Mouse (Mus musculus): ENCODE measurements around the gene Comt. TPM values are rescaled to one million over a fixed set of nuclear protein-coding genes. Genes with fewer than 3 reads are reported as not detected.

Gene Comt
- polyA plus RNA-seq, 1 experiment from 2014 or later: 98.1 TPM

DNA sequence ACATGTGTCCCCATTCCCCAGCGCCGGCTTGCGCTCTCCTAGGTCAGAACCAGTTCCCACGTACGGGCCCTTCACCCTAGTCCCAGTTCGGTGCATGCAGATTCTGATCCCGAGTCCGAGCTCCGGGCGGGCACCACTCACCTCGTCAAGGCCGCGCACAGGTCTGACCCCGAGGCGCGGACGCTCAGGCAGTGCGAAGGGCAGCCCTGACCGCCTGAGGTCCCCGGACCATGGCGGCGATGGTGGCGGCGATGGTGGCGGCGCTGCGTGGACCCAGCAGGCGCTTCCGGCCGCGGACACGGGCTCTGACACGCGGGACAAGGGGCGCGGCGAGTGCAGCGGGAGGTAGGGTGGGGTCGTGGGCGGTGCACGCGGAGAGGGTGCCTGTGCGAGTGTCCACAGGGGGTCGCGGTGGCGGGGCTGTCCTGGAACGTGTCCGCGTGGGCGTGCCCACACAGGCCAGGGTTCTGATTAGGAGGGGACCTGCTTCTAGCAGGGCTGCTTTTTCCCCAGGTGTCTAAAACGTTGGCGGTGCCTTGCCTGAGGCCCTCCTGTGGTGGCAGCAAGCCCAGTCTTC lies 349 bp downstream of the Comt start, which contains the start of gene Txnrd2:
Gene Txnrd2 (plus strand): TSS at position 170 of the 577 bp plus-strand sequence.
- under 1% methylated on average over 49 of the region's 52 CpGs for WGBS
- peak within 1 kb of the TSS; percentile 94 for H3K9ac ChIP-seq (replicated peaks; ENCODE audit: low read depth, low read length)
- H3K9me3 ChIP-seq (ENCODE audit: control insufficient read depth, low read length): no peaks in the 10 kb centered on the region
- H3K4me3 ChIP-seq (replicated peaks; ENCODE audit: low read length): peak within 1 kb of the TSS; percentile 85
- peak within 1 kb of the TSS; percentile 52 for H3K27ac ChIP-seq (ENCODE audit: low read length)
- peak within 1 kb of the TSS; percentile 73 for H3K4me2 ChIP-seq (ENCODE audit: low read length)
- H3K36me3 ChIP-seq (ENCODE audit: control insufficient read depth, insufficient read depth): no peaks in the 10 kb centered on the region
- H3K27me3 ChIP-seq (replicated peaks; ENCODE audit: control insufficient read depth, insufficient read depth, low read length): no peaks in the 10 kb centered on the region
- ATAC-seq: peak; percentile 76
- peaks cover 25% of the 10 kb centered on the region for H3K4me1 ChIP-seq (replicated peaks; ENCODE audit: control insufficient read depth, insufficient read depth, low read length)

DNA sequence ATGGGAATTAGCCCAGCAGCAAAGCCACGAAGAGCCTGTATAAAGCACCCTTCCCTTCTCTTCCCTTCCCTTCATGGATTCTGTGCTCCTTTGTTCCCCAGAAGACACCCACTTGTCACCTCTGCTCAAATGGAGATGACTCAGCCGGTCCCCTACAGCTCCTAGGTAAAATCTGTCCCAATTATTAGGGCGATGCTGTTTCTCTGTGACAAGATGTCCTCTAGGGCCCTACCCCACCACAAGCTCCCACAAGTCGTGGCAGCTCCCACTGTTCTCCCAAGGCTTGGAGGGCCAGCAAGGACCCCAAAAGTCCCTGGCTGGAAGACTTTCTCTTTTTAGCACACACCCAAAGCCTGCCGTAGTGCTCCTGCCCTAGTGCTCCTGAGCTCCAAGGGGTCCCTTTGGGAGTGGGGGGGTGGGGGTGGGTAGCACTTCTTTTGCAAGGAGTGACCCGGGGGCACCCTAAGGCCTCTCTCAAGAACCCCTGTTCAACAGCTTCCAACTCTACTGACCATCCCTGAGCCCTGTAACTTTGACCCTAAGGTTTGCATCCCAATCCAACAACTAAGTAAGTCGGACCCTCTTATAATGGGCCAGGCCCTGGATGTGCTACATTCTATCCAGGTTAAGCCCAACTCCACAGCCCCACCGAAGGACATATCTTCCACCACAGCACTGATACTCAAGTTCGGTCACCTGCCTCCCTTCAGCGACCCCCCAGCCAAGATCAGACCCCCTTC lies 1.0 kb downstream of the Comt start:
- H3K27ac ChIP-seq (ENCODE audit: low read length): peak overlapping the region; percentile 52
- H3K27me3 ChIP-seq (replicated peaks; ENCODE audit: control insufficient read depth, insufficient read depth, low read length): no peaks in the 10 kb centered on the region
- peak overlapping the region; percentile 94 for H3K9ac ChIP-seq (replicated peaks; ENCODE audit: low read depth, low read length)
- H3K4me3 ChIP-seq (replicated peaks; ENCODE audit: low read length): peak overlapping the region; percentile 85
- H3K4me1 ChIP-seq (replicated peaks; ENCODE audit: control insufficient read depth, insufficient read depth, low read length): peaks cover 25% of the 10 kb centered on the region
- WGBS: 31% methylated on average over 10 of the region's 10 CpGs
- no peaks in the 10 kb centered on the region for H3K9me3 ChIP-seq (ENCODE audit: control insufficient read depth, low read length)
- peak overlapping the region; percentile 73 for H3K4me2 ChIP-seq (ENCODE audit: low read length)
- H3K36me3 ChIP-seq (ENCODE audit: control insufficient read depth, insufficient read depth): no peaks in the 10 kb centered on the region
- peak; percentile 26 for ATAC-seq

DNA sequence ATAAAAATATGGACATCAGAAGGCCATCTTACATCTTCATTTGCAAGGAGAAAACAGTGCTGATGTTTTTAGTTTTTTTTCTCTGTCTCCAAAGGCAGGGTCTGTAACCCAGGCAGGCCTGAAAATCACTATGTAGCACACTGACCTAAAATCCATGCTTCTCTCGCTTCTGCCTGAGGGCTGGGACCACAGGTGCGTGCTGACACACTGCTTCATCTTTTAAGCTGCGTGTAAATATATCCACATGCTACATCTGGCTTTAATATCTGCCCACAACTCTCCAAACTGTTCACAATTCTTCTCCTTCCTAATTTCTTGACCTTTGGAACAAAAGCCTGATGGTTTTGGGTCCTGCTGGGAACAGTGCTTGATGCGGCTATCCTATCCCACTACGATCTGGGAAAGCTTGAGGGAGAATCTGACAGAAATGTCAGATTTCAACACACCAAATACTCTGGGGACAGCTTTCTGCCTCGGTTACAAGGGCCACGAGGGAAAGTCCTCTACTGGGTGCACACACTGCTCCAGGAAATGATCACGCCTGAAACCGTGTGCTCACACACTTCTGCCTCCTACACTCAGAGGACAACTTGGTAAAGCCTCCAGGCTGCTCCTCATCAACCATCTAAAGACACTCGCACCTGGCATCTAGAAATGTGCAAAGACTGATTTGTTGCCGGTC lies 2.1 kb downstream of the Comt start:
- H3K4me1 ChIP-seq (replicated peaks; ENCODE audit: control insufficient read depth, insufficient read depth, low read length): peaks cover 25% of the 10 kb centered on the region
- no peak overlapping the region for H3K9ac ChIP-seq (replicated peaks; ENCODE audit: low read depth, low read length)
- 0 out of 2 replicates have a peak overlapping the region, but pooled peaks have one; percentile 18 for H3K4me2 ChIP-seq (ENCODE audit: low read length)
- H3K27me3 ChIP-seq (replicated peaks; ENCODE audit: control insufficient read depth, insufficient read depth, low read length): no peaks in the 10 kb centered on the region
- no peaks in the 10 kb centered on the region for H3K9me3 ChIP-seq (ENCODE audit: control insufficient read depth, low read length)
- no peak overlapping the region for H3K4me3 ChIP-seq (replicated peaks; ENCODE audit: low read length)
- H3K36me3 ChIP-seq (ENCODE audit: control insufficient read depth, insufficient read depth): no peaks in the 10 kb centered on the region
- WGBS: 88% methylated on average over 11 of the region's 11 CpGs
- ATAC-seq: no peak
- H3K27ac ChIP-seq (ENCODE audit: low read length): no peak overlapping the region

DNA sequence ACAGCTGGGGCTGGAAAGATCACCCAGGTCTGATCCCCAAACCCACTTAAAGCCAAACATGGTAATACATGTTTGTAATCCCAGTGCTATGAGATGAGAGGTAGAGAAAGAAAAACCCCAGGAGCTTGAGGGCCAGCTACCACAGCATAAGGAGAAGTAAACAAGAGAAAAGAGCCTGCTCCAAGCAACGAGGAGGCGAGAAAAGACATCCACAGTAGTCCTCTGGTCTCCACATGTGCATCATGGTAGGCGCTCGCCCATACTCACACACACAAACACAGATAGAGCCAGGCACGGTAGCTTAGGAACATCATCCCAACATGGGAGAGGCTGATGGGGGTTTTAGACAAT lies 2.8 kb downstream of the Comt start:
- no peaks in the 10 kb centered on the region for H3K9me3 ChIP-seq (ENCODE audit: control insufficient read depth, low read length)
- no peak overlapping the region for H3K27ac ChIP-seq (ENCODE audit: low read length)
- H3K27me3 ChIP-seq (replicated peaks; ENCODE audit: control insufficient read depth, insufficient read depth, low read length): no peaks in the 10 kb centered on the region
- WGBS: 94% methylated on average over 5 of the region's 5 CpGs
- H3K4me3 ChIP-seq (replicated peaks; ENCODE audit: low read length): no peak overlapping the region
- H3K4me2 ChIP-seq (ENCODE audit: low read length): no peak overlapping the region
- no peaks in the 10 kb centered on the region for H3K36me3 ChIP-seq (ENCODE audit: control insufficient read depth, insufficient read depth)
- peaks cover 25% of the 10 kb centered on the region for H3K4me1 ChIP-seq (replicated peaks; ENCODE audit: control insufficient read depth, insufficient read depth, low read length)
- ATAC-seq: no peak
- H3K9ac ChIP-seq (replicated peaks; ENCODE audit: low read depth, low read length): no peak overlapping the region

DNA sequence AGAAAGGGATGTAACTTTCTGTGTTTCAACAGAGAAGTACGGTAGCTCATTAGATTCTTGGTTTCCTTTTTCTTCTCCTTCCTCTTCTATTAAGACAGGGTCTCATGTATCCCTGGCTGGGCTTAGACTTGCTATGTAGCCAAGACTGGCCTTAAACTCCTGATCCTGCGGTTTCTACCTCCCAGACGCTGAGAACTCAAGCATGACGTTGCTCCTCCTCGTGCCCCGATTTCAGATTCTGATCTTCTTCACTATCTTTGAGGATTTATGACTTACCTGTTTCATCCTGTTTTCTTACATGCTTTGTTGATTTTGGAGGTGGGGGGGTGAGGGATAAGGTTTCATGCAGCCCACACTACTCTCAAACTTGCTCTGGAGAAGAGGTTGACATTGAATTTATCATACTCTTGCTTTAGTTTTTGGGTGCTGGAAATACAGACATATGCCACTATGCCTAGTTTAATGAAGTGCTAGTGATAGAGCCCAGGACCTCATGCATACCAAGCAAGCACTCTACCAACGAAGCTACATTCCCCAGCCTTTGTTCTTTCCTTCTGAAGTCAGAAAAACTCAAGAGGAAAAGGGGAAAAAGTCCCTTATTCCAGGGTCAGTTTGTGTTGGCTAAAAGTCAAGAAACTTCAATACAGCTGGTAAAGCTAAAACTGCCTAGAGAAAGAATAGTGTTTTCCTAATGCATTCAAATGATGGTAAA lies 3.3 kb downstream of the Comt start:
- Histone ChIP-seq H3K27ac (ENCODE audit: low read length) (no peak overlapping the region), H3K4me3 (replicated peaks; ENCODE audit: low read length) (no peak overlapping the region), H3K4me2 (ENCODE audit: low read length) (no peak overlapping the region), H3K27me3 (replicated peaks; ENCODE audit: control insufficient read depth, insufficient read depth, low read length) (no peaks in the 10 kb centered on the region), H3K9me3 (ENCODE audit: control insufficient read depth, low read length) (no peaks in the 10 kb centered on the region), H3K36me3 (ENCODE audit: control insufficient read depth, insufficient read depth) (no peaks in the 10 kb centered on the region), H3K4me1 (replicated peaks; ENCODE audit: control insufficient read depth, insufficient read depth, low read length) (peaks cover 25% of the 10 kb centered on the region), H3K9ac (replicated peaks; ENCODE audit: low read depth, low read length) (no peak overlapping the region)
- no peak for ATAC-seq
- 92% methylated on average over 7 of the region's 7 CpGs for WGBS

DNA sequence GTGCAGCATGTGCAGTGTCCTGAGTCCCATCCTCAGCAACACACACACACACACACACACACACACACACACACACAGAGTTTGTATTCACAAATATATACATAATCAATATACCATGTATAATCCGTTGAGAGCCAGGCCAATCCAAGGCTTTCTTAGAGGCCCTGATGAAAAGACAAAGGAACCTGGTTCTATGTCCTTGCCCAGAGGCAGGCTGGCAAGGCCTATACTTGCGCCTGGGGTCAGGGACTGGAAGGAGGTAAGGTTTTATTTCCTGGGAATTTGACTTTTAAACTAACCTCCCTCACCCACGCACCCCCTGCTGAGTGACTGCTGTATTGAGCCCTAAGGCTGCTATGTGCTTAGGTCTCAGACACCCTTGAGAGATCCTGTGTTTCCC lies 6.1 kb downstream of the Comt start:
- Histone ChIP-seq H3K9me3 (ENCODE audit: control insufficient read depth, low read length) (no peaks in the 10 kb centered on the region), H3K9ac (replicated peaks; ENCODE audit: low read depth, low read length) (no peak overlapping the region), H3K4me1 (replicated peaks; ENCODE audit: control insufficient read depth, insufficient read depth, low read length) (peaks cover 13% of the 10 kb centered on the region), H3K27me3 (replicated peaks; ENCODE audit: control insufficient read depth, insufficient read depth, low read length) (no peaks in the 10 kb centered on the region), H3K27ac (ENCODE audit: low read length) (no peak overlapping the region), H3K4me2 (ENCODE audit: low read length) (no peak overlapping the region), H3K36me3 (ENCODE audit: control insufficient read depth, insufficient read depth) (no peaks in the 10 kb centered on the region), H3K4me3 (replicated peaks; ENCODE audit: low read length) (no peak overlapping the region)
- ATAC-seq: no peak
- WGBS: 69% methylated on average over 3 of the region's 3 CpGs

DNA sequence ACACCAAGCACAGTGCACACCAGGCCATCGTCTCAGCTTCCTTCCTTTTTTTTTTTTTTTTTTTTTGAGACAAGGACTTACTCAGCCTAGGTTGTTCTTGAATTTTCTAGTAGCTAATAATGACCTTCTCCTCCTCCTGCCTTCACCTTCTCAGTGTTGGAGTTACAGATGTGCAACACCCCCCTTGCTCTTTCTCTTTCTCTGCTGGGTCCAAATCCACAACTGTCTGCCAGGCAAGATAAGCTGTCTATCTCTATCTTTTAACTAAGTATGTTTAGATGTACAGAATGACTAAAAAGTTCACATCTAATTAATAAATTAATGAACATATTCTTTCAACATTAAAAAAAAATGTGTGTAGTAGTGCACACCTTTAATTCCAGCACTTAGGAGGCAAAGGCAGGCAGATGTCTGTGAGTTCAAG lies 7.0 kb downstream of the Comt start:
- peaks cover 4% of the 10 kb centered on the region for H3K4me1 ChIP-seq (replicated peaks; ENCODE audit: control insufficient read depth, insufficient read depth, low read length)
- H3K27me3 ChIP-seq (replicated peaks; ENCODE audit: control insufficient read depth, insufficient read depth, low read length): no peaks in the 10 kb centered on the region
- no peak for ATAC-seq
- no peak overlapping the region for H3K4me3 ChIP-seq (replicated peaks; ENCODE audit: low read length)
- WGBS: 92% methylated on average over 1 of the region's 1 CpGs
- H3K36me3 ChIP-seq (ENCODE audit: control insufficient read depth, insufficient read depth): 0 out of 2 replicates have a peak, but pooled peaks cover 2% of the 10 kb centered on the region
- no peak overlapping the region for H3K9ac ChIP-seq (replicated peaks; ENCODE audit: low read depth, low read length)
- no peak overlapping the region for H3K27ac ChIP-seq (ENCODE audit: low read length)
- H3K9me3 ChIP-seq (ENCODE audit: control insufficient read depth, low read length): no peaks in the 10 kb centered on the region
- H3K4me2 ChIP-seq (ENCODE audit: low read length): no peak overlapping the region

DNA sequence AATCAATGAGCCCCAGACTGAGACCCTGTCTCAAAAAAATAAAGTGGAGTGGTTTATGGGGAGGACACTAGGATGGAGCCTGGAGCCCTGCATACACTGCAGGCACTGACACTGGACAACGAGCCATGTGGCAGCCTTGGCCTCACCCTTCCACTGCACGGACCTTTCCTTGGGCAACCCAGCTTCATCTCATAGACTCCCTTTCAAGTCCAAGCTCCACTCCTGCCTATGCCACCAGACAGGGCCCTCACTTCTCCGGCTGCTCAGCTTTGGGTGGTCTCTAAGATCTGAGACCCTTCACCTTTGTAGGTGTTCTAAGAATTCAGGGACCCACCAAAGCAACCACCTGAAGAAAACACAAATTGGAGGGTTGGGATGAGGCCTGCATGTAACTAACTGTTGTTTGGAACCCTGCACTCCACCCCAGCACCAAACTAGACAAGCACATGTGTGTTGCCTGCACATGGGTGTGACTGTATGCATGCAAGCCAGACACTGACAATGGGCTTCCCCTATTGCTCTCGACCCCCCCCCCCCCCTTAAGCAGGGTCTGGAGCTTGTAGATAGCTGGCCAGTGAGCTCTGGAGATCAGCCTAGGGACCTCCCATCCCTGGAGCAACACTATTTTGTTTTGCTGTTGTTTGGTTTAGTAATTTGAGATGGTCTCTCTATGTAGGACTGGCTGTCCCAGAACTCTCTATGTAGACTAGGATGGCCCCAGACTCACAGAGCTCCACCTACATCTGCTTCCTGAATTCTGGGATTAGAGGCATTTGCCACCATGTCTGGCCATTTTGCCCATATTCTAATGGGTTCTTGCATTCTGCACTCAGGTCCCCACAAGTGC lies 7.7 kb downstream of the Comt start:
- 82% methylated on average over 4 of the region's 4 CpGs for WGBS
- no peaks in the 10 kb centered on the region for H3K9me3 ChIP-seq (ENCODE audit: control insufficient read depth, low read length)
- H3K27ac ChIP-seq (ENCODE audit: low read length): no peak overlapping the region
- H3K36me3 ChIP-seq (ENCODE audit: control insufficient read depth, insufficient read depth): 0 out of 2 replicates have a peak, but pooled peaks cover 2% of the 10 kb centered on the region
- H3K9ac ChIP-seq (replicated peaks; ENCODE audit: low read depth, low read length): no peak overlapping the region
- no peak overlapping the region for H3K4me2 ChIP-seq (ENCODE audit: low read length)
- no peaks in the 10 kb centered on the region; the same call in 1 of the 2 replicates for H3K4me1 ChIP-seq (replicated peaks; ENCODE audit: control insufficient read depth, insufficient read depth, low read length)
- no peak overlapping the region for H3K4me3 ChIP-seq (replicated peaks; ENCODE audit: low read length)
- no peaks in the 10 kb centered on the region for H3K27me3 ChIP-seq (replicated peaks; ENCODE audit: control insufficient read depth, insufficient read depth, low read length)
- no peak for ATAC-seq
